ENCODE assay signal across 20 mouse cellular contexts in the genomic region with DNA sequence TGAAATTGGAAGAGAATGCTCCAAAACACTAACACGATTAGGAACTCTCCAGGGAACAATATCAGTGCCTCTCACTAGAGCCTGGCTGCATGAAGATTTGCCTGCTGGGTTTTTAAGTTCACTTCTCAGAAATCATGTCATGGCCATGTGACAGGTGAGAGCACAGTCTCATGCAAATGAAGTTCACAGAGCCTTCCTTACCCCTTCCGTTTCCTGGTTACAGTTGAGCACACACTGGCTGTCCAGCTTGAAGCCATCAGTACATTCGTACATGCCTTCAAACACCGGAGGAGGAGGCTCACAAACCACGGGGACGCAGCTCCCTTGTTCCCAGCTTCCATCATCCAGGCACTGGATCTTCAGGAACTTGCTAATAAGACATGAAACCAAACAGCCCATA.
DNase-seq lines count a peak whose midpoint lies in the region; ATAC-seq and TF ChIP-seq lines count a peak whose summit lies in the region.
"Had no signal": no experiment of that assay in that cellular context is flagged by ENCODE, and none has a peak within 500 bp of the region (broad histone marks: within the 10 kb centered on the region; RNA-seq: fewer than 3 reads in every experiment).

No protein-coding gene starts in this region.

- H3K27ac ChIP-seq in testis, adult 2 months (ENCODE audit: control insufficient read depth, insufficient read depth, low read depth, low read length), result peak overlapping the region; percentile 54
- H3K27ac ChIP-seq: embryonic facial prominence, embryonic 15.5 days; forebrain, embryonic 10.5 days; heart, embryonic 13.5 days; hindbrain, embryonic 14.5 days had no signal

- no peaks in the 10 kb centered on the region for H3K27me3 ChIP-seq in testis, adult 2 months (ENCODE audit: control insufficient read depth, insufficient read depth, low read length)
- H3K27me3 ChIP-seq: embryonic facial prominence, embryonic 15.5 days; heart, embryonic 13.5 days had no signal

- DNase-seq in heart, adult 8-10 months (ENCODE audit: low spot score), result peak; percentile 31
- DNase-seq in heart, postnatal 10 days, result no peak
- no peak for DNase-seq in testis, postnatal 10 days (ENCODE audit: low spot score)
- DNase-seq in testis, postnatal 14 days (ENCODE audit: low spot score), result peak; percentile 3
- DNase-seq in gastrocnemius, adult 18-20 months (ENCODE audit: low spot score), result no peak
- no peak for DNase-seq in urinary bladder, postnatal 25 days (ENCODE audit: low spot score)
- DNase-seq: adrenal gland, postnatal 10 days; cerebellum, adult 11 months; cerebellum, adult 8-10 months; cerebellum, postnatal 14 days; embryo, embryonic 11 days; gastrocnemius, postnatal 14 days had no signal

- no peak for TF ChIP-seq POLR2A in testis, adult 2 months (IDR thresholded peaks at IDR 0.05; ENCODE audit: control insufficient read depth, low read depth, low read length)

- no peaks in the 10 kb centered on the region for H3K36me3 ChIP-seq in testis, adult 2 months (ENCODE audit: control insufficient read depth, insufficient read depth, low read length)
- H3K36me3 ChIP-seq: embryonic facial prominence, embryonic 15.5 days; forebrain, embryonic 10.5 days; heart, embryonic 13.5 days had no signal

- no peak overlapping the region for H3K4me3 ChIP-seq in testis, adult 2 months (ENCODE audit: control insufficient read depth, low read depth, low read length)
- H3K4me3 ChIP-seq: embryonic facial prominence, embryonic 15.5 days; erythroblast, embryonic 14.5 days; forebrain, embryonic 10.5 days; heart, embryonic 13.5 days had no signal

- H3K4me1 ChIP-seq in testis, adult 2 months (ENCODE audit: control insufficient read depth, insufficient read depth, low read length), result no peaks in the 10 kb centered on the region
- H3K4me1 ChIP-seq: embryonic facial prominence, embryonic 15.5 days; forebrain, embryonic 10.5 days had no signal

- intact Hi-C loops in heart, postnatal 10 days (cut with DNase I), result no loop called here

- no peak for TF ChIP-seq CTCF in testis, adult 2 months (IDR thresholded peaks at IDR 0.05; ENCODE audit: control insufficient read depth, insufficient read depth, insufficient replicate concordance, low read depth, low read length)

- ATAC-seq in neutrophil, adult 5-6 weeks (ENCODE audit: extremely low read depth, insufficient number of reproducible peaks, low FRiP score, poor library complexity, severe bottlenecking), result 0 out of 2 replicates have a peak, but pooled peaks have one; percentile 41
- ATAC-seq: forebrain, embryonic 14.5 days had no signal

Comparison
In these comparisons a context has a peak if more than half of its experiments do, and no peak if none do; other contexts are left out.
1. DNase-seq: peak in heart, adult 8-10 months (single experiment) and testis, postnatal 14 days (single experiment); none in heart, postnatal 10 days (0 of 2), testis, postnatal 10 days (single experiment), gastrocnemius, adult 18-20 months (single experiment) and urinary bladder, postnatal 25 days (single experiment).